Mouse (Mus musculus): ENCODE data around the gene Tnfaip8l1.

Tnfaip8l1 gene

DNA sequence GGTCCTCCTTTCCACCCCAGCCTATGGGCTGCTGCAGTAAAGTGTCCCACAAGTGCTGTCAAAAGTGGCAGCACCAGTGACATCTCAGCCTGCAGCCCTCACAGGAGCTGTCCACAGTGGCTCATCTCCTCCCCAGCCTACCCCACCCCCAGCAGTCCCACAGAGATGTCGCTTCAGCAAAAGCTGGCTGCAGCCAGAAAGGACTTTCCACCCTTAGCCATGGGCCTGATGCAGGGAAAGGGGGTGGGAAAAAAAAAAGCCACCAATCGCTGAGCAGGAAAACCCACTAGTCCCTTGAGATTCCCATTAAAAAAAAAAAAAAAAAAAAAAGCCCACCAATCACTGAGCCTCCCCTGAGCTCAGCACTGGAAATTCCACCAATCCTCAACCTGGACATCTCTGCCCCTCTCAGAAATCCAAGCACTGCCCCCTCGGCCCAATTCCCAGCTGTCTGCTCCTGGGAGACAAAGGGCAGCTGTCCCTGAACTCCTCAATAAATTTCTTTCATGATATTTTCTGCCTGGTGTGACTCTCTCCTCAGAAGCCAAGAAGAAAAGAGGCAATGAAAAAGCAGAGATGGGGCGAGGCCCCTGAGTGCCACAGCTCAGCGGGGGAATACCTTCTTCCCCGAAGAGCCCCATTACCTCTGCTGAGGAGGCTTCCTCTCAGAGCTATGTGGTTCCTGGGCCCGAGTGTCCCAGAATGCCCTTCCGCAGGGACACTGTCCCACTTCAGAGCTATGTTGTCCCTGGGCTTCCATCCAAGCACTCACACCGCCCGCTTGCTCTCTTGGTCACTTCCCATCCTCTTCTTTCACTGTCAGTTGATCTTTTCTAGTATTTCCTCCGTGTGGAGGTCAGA is 23.2 kb downstream of the Tnfaip8l1 start:
- DNase-seq, result peak; percentile 64

DNA sequence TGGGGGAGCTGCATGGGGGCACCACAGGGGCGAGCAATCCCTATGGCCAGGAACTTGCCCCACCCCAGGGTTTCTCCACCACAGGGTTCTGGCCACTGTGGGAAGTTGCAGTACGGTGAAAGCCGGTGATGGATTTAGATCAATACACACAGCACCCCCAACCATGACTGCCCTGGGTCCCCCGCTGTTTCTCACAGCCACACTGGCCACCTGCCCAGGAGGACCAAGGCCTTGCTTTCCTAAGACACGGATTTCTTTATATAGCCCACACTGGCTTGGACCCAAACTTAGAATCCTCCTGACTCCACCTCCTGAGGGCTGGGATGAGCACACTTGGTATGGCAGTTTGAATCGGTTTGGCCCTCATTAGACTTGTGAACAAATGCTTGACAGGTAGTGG is 29.0 kb downstream of the Tnfaip8l1 start:
- no peak for DNase-seq

DNA sequence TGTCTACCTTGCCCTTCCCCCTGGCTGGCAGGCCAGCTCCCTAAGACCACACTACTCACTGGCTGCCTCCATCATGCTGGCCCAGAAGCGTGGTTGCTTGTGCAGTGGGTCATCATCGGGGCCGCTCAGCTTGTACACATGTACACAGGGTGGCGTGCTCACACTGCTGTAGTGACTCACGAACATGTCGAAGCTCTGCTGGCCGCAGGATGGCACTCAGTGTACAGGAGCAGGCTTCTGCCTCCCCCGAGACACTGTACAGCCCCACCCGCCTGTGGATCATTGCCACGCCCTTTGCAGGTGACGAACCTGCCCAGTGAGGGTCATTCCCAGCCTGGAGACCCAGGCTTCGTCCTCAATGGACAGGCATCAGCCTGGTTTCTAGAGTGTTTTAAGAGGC is 32.1 kb downstream of the Tnfaip8l1 start:
- no peak for DNase-seq

DNA sequence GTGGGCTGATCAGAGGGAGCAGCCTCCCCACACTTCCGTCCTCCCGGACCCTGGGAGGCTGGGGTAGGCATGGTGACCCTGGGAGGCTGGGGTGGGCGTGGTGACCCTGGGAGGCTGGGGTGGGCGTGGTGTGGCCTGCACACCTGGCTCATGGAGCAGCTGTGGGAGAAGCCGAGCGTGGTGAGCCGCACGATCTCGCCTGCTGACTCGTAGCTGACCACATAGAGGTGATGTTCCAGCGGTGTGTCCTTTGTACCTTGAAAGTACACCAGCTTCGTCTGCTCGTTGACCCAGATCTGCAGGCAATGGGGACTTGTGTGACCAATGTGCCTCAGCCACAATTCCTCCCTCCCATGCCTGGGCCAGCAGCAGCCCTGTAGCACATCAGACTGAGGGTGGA is 32.5 kb downstream of the Tnfaip8l1 start:
- no peak for DNase-seq

DNA sequence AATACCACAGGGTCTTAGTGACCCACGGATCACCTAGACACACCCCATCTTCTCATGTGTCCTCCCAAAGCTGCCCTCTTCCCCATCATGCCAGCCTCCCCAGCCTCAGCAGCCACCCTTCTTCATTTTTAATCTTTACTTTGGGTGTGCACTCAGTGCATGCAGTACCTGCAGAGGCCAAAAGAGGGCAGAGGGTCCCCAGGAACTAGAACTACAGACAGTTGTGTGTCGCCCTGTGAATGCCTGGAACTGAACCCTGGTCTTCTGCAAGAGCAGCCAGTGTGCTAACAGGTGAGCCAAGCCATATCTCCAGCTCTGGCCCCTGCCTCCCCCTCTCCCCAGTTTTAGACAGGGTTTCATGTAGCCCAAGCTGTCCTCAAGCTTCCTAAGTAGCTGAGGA is 34.6 kb downstream of the Tnfaip8l1 start:
- DNase-seq, result peak; percentile 21

DNA sequence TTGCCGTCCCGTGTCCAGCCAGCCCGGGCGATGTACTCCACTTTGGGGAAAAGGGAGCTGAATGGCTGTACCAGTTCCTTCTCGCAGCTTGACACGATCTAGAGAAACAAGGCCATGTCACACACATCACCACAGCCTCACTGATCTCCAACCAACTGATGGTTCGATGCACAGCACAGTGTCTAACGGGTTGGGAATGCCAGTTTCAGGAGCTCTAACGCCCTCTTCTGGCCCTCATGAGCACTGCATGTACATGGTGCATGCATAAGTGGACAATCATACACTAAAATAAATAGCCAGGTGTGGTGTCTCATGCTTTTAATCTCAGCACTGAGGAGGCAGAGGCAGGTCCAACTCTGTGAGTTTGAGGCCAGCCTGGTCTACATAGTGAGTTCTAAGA is 38.3 kb downstream of the Tnfaip8l1 start:
- no peak for DNase-seq

DNA sequence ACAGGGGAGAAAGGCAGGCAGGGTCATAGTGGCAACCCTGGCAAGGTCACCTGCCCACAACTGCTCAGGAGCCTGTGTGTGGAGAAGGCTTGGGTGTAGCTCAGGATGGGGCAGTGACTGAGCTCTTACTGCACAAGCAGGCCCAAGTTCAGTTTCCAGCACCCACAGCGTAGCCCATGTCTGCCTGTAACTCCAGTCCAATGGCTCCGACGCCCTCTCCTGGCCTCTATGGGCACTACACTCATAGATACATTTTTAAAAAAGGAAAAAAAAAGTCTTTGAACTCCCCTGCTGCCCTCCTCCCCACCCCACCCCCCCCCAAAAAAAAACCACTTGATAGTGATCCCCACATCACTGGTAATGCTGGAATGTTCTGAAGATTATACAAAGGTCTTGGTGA is 39.4 kb downstream of the Tnfaip8l1 start:
- no peak for DNase-seq

DNA sequence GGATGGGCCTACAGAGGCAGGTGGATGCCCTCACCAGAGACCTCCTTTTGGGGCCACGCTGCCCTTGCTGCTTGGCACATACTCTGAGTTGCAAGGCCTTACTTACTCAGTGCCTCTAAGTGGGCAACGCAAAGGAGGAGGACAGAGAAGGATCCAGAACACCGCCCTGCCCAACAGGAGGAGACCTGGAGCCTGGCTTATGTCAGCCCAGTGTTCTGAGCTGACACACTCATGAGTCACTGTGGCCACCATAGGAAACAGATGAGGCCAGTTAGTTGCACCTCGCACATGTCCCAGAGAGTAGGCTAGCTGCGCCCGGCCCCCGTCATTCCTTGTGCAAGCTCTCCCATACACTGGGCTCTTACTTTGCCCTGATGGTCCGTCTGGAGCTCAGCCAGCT is 40.2 kb downstream of the Tnfaip8l1 start:
- no peak for DNase-seq

DNA sequence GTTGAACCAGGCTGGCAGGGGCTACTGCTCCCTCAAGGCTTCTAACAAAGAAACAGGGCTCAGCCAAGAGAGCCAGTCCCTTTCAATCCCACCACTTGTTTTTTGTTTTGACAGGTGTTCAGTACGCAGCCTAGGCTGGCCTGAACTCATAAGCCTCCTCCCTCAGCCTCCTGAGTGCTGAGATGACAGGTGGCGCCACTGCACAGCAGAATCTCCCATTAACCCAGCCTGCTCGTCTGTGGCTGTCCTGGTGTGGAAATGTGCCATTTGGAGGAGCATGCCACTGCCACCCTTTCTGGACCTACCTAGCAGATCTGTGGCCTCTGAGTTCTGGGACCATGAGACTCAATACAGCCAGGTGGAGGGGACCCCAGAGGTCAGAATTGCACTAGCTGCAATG is 41.5 kb downstream of the Tnfaip8l1 start:
- DNase-seq, result no peak

DNA sequence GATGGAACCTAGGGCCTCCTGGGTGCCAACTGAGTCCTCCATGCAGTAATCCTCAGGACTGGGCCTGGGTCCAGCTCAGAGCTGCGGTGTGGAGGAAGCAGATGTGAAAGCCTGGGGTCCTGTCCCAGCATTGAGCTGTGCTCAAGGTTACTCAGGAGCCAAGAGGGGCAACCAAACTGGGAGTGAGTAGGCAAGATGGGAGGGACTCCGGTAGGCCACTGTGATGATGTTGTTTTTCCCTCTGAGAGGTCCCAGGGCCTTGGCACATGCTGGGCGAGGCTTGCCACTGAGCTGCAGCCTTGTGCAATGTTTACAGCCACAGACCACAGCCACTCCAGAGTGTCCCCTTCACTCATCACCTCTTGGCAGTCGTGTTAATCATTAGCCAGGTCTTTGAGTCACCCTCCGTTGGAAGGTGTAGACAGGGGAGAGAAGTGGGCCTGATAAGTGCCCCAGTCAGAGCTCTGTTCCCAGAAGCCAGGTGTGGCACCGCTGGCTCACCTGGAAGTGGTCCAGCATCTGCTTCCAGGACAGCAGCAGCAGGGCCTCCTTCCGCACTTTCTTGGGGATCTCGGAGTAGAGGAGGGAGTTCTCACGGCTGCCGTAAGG is 44.1 kb downstream of the Tnfaip8l1 start:
- no peak for DNase-seq

DNA sequence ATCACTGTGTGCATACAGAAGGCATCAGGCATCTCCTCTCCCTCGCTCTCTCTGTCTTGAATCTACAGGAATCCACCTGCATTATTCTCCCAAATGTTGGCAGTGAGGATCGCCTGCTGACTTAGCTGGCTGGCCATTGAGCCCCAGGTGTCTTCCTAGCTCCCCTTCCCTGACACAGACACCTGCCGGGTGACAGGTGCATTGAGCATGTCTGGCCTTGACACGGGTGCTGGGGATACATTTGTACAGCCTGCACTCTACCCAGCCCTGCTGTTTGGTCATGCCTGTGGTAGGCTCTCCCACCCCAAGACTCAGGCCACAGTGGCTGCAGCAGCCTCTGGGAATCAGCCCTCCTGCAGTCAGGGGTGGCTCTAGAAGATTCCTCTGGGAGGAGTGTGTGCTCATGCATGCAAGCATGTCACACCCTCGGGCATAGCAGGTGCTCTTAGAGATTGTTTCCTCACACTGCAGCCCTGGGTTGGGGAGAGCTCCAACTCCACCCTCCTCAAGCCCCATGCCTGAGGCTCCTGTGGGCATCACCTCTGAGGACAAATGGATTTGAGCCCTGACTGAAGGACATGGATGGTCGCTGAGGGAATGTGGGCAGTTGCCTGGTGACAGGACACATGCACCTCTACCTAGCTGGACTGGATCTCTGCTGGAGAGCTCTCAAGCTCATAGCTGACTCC is 44.9 kb downstream of the Tnfaip8l1 start:
- no peak for DNase-seq

DNA sequence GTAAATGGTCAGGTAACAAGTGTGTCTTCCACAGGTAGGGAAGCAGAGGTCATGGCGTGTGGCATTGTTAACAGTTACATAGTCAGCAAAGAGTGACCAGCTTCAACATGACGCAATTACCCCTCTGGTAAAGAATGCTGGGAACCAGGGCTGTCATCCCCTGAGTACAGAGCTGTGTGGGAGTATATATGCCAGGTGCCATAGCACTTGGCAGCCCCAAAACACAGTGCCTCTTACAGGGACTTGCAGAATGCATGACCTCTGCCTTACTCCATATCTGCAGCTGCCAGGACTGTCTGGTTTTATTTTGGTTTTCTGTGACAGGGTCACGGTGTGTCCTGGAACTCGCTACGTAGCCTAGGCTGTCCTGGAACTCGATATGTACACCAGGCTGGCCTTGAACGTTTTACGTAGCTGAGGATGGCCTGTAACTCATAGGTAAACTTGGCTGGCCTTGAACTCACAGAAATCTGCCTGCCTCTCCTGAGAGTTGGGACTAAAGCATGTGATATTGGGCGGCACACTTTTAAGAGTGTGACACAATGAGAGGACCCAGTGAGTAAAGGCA is 45.8 kb downstream of the Tnfaip8l1 start:
- no peak for DNase-seq

DNA sequence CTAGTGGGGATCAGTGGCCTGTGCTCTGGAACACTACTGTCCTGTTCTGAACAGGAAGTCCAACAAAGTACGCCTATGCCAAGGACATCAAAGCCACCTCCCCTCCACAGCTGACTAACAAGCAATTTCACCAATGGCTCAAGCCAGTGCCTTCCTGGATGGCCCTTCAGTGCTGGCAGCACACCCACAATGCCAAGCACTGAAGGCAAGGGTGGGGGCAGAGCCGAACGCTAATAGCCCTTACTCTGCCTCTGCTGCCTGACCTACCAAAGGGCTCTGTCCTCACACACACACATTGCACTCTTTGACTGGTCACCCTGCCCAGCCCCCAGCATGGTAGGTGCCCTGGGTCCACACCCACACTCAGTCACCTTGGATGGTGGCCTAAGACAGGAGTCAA is 46.5 kb downstream of the Tnfaip8l1 start:
- DNase-seq, result no peak

DNA sequence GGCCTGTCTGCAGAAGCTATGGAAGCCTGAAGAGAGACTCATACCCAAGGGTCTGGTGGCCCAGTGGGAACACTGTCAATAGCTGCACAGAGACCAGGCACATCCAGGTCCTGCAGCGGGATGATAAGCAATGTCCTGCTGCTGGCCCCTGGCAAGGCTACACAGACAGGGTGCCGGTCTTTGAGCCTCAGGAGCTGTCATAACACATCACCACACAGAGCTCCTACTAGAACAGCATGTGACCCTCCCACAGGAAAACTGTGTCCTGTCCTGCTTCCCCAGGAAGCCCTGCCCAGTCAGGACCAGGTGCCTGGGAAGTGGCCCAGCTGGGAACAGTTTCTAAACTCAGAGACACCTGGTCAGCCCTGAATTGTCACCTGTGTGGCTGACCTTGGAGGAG is 48.8 kb downstream of the Tnfaip8l1 start:
- DNase-seq, result no peak

DNA sequence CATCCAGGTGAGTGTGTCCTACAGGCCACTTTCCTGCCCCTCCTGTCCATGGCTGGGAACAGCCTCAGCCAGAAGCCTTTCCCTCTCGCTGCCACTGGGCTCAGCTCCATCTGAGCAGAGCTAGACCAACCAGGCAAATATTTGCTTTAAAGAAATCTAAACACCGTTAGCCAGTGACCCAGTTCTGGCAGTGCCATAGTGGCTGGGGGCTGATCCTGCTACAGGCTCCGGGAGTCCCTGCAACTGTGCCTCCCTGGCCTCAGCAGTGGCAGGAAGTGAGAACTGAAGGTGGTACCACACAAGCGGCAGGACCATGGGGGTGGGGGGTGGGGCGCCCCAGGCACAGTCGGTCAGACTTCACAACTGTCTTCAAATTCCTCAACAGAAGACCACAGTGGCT is 50.4 kb downstream of the Tnfaip8l1 start:
- no peak for DNase-seq

DNA sequence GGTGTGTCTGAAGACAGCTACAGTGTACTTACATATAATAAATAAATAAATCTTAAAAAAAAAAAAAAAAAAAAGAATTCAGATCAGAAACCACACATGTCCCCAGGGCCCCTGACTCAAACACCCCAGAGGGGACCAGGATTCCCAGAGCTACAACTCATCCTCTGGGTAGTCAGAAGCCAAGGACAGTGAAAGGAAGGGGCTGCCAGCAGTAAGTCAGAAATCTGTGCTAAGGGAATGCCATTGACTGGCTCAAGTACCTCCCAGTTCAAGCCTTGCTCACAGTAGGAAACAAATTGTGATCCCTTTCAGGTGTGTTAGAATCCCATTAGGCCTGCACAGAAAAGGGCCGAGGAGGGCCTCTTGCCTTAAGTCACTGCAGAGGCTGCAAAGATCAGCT is 52.0 kb downstream of the Tnfaip8l1 start:
- DNase-seq, result no peak

DNA sequence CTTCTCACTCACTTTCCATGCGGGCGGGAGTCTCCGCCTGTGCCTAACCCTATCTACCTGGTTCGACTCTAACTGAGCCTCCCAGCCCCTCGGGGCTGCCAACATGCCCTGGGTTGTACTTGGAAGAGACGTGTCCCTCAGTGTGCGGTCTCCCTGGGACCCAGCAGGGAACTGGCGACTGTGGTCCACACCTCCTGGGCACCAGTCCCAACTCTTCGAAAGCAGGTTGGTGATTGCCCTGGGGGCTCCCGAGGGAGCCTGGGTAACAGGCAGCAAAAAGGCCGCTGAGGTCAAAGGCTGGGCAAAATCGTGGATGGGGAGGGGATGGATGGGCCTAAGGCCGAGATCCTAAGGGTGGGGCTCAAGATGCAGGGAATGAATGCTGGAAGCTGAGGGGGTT is 55.4 kb downstream of the Tnfaip8l1 start:
- no peak for DNase-seq

DNA sequence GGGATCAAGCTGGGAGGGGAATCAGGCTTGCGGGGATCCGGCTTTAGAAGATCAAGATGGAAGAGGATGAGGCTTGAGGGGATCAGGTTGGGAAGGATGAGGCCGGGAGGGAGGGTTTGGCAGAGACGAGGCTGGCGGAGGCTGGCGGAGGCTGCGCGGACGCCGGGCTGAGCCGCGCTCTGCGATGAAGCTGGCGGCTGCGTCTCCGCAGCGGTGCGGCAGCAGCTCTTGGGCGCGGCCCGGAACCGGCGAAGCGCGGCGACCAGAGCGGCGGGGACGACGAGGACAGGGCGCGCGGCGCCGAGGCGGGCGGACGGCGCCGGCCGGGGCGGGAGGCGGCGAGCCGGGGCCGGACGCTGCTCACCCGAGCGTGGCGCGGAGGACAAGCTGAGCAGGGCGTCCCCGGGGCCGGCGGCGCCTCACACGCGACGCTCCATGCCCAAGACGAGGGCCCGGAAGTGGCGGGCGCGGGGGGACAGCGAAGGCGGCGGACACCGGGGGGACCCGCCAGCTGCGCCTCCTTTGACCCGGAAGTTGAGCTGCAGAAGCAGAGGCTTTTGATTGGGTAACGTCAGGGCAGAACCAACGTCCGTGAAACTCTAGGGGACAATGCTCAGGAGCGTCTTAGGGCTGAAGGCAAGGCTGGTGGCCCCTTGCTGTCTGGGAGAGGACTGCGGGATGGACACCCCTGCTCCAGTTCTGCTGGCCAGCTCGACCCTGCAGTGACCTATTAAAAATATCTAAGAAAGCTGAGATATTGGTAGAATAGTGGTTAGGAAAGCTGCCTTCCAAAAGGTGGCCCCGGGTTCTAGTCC is 56.3 kb downstream of the Tnfaip8l1 start, which contains the start of gene Dpp9:
Gene Dpp9 (minus strand): TSS at position 529 of the 815 bp plus-strand sequence.
- DNase-seq, result peak; percentile 88

DNA sequence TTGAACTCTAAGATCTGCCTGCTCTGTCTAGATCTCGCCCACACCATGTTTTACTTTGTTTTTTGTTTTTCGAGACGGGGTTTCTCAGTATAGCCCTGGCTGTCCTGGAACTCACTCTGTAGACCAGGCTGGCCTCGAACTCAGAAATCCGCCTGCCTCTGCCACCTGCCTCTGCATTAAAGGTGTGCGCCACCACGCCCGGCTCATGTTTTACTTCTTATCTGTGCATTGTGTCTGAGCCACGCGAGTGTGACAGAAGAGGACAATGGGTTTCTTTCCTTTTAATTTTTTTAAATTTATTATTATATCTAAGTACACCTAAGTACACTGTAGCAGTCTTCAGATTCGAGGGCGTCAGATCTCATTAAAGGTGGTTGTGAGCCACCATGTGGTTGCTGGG is 57.0 kb downstream of the Tnfaip8l1 start:
- no peak for DNase-seq

DNA sequence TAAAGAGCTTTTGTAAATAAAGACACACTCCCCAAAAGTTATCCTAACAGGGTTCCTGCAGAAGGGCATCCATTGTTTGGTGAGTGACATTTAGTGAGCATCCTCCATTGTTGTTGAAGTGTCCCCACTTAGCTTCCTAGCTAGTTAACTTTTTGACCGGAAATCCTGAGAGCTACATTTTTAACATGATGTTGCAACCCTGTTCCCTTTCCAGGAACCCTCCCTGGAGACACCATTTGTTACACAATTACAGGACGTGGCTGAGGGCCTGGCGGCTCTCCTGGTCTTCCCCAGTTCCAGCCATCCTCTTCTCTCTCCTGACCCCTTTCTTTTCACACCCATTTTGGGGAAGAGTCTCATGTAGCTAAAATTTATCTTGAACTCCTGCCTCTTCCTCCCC is 57.5 kb downstream of the Tnfaip8l1 start:
- DNase-seq, result peak; percentile 50

Data from kidney, adult 18-20 months (tissue).